Mouse (Mus musculus): Measurements from ENCODE around the gene Trp53rka. TPM values are rescaled to one million over a fixed set of nuclear protein-coding genes. Genes with fewer than 3 reads are reported as not detected.

Trp53rka gene
- polyA plus RNA-seq (2014; fragmentation: Illumina TruSeq; extraction: RNeasy Lipid Tissue Mini Kit (QIAGEN cat#74804); ENCODE audit: low read depth, low replicate concordance), result 2.6 TPM

DNA sequence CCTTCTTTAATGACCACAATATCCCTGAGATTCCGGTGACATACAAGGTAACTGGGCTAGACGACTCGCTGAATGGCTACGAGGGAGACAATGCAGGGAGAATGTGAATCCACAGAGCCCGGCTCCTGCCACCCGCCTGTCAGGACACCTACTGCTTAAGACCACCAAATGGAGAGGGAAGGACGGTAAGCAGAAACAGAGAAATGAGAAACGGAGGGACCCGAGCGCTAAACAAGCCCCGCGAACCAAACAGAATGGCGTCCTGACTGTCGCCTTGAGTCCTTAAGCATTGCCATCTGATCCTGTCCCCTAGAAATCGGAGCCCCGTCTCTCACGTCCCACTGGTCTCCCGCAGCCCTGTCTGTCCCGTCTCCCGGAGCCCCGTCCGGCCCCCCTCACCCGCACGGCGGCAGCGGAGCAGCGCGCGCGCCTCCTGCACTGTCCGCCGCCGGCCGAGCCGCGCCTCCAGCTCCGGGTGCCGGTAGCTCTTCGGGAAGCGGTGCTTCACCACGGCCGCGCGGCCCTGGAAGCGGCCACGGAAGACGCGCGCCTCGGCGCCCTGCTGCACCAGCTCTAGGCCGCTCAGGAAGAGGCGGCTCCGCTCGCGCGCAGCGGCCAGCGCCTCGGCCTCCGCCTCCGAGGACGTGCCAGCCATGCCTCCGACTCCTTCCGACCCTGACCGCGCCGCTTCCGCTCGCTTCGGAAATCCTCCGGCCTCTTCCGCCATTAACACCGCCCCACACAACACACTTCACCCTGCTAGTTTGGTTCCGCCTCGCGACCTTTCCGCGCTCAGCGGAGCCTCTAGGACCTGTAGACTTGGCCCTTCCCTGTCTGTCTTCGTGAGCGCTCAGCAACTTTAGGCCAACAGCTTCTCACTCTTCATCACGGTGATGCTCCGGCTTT is at the start of gene Trp53rka:
Gene Trp53rka (minus strand): TSS at position 677 of the 906 bp plus-strand sequence.

DNA sequence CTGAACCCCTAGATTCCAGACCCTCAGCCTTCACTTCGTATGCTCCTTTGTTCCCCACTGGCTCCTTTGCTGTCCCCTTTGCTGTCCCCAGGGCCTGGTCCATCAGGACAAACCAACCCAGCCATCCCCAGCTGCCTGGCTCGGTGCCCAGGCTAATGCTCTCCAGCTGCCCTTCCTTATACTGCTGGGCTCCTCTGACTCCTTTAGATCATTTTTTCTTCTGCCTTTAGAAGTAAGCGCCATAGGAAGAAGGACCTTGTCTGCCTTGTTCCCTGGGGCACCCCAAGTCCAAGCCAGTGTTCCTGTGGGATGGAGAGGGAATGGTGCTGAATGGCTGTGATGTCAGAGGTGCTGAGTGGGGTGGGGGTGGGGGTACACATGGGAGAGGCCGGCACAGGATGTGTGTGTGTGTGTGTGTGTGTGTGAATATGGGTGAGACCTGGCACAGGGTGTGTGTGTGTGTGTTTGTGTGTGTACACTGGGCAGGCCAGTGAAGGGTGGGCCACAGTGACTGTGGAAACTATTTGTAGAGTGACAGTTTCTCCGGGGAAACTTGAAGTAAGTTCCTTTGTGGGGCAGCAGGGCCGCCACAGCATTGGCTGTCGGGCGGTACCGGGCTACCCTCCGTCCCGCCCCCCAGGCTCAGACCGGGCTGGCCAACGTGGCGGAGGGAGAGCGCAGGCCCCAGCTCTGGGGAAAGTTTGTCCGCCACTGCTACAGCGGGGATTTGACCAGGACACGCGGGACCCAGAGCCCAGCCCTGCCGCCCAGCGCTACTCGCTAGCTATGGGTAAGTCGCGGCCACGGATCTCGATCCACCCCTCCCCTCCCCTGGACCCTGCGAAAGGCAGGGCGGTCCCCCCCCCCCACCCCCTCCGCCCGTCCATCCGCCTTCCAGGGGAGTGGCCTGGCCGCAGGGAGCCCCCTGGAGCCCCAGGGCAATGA is 10.4 kb upstream of the Trp53rka start, which contains the start of gene Slc2a10:
Gene Slc2a10 (plus strand): TSS at position 529 of the 945 bp plus-strand sequence.

DNA sequence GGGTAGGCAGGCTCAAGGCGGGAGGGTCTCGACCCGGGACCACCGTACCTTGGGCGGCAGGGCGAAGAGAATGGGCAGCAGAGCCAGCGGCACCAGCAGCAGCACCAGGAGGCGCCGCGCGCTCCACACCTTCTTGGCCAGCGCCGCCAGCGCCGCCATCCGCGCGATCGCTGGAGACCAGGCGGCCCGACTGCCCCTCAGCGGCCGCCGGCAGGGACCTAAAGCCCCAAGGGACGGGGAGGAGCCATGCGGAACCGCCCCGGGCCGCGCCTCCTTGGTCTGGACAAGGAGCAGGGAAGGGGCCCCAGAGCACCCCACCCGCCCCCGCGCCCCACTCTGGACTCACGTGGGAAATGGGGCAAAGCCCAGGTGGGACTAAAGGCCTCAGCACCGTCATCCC is 20.1 kb downstream of the Trp53rka start, which contains the start of gene Slc13a3:
Gene Slc13a3 (minus strand): TSS at position 228 of the 400 bp plus-strand sequence.

Other genes with a start within 250 kb of the Trp53rka start
- gene Slc35c2, start 205.5 kb downstream of the Trp53rka start, polyA plus RNA-seq (2014; fragmentation: Illumina TruSeq; extraction: RNeasy Lipid Tissue Mini Kit (QIAGEN cat#74804); ENCODE audit: low read depth, low replicate concordance), result 3.6 TPM
- gene Elmo2, start 166.8 kb downstream of the Trp53rka start, polyA plus RNA-seq (2014; fragmentation: Illumina TruSeq; extraction: RNeasy Lipid Tissue Mini Kit (QIAGEN cat#74804); ENCODE audit: low read depth, low replicate concordance), result 2.5 TPM
- not detected for gene Zfp663, start 124.6 kb downstream of the Trp53rka start, polyA plus RNA-seq (2014; fragmentation: Illumina TruSeq; extraction: RNeasy Lipid Tissue Mini Kit (QIAGEN cat#74804); ENCODE audit: low read depth, low replicate concordance)
- gene Zfp334, start 105.1 kb downstream of the Trp53rka start, polyA plus RNA-seq (2014; fragmentation: Illumina TruSeq; extraction: RNeasy Lipid Tissue Mini Kit (QIAGEN cat#74804); ENCODE audit: low read depth, low replicate concordance), result 1.4 TPM
- not detected for gene Ocstamp, start 92.9 kb downstream of the Trp53rka start, polyA plus RNA-seq (2014; fragmentation: Illumina TruSeq; extraction: RNeasy Lipid Tissue Mini Kit (QIAGEN cat#74804); ENCODE audit: low read depth, low replicate concordance)
- not detected for gene Slc13a3, start 20.1 kb downstream of the Trp53rka start, polyA plus RNA-seq (2014; fragmentation: Illumina TruSeq; extraction: RNeasy Lipid Tissue Mini Kit (QIAGEN cat#74804); ENCODE audit: low read depth, low replicate concordance)
- gene Slc2a10, start 10.5 kb upstream of the Trp53rka start, polyA plus RNA-seq (2014; fragmentation: Illumina TruSeq; extraction: RNeasy Lipid Tissue Mini Kit (QIAGEN cat#74804); ENCODE audit: low read depth, low replicate concordance), result 0.07 TPM
- gene Eya2, start 101.7 kb upstream of the Trp53rka start, polyA plus RNA-seq (2014; fragmentation: Illumina TruSeq; extraction: RNeasy Lipid Tissue Mini Kit (QIAGEN cat#74804); ENCODE audit: low read depth, low replicate concordance), result not detected